ENCODE assay signal across 8 mouse cellular contexts in the genomic region with DNA sequence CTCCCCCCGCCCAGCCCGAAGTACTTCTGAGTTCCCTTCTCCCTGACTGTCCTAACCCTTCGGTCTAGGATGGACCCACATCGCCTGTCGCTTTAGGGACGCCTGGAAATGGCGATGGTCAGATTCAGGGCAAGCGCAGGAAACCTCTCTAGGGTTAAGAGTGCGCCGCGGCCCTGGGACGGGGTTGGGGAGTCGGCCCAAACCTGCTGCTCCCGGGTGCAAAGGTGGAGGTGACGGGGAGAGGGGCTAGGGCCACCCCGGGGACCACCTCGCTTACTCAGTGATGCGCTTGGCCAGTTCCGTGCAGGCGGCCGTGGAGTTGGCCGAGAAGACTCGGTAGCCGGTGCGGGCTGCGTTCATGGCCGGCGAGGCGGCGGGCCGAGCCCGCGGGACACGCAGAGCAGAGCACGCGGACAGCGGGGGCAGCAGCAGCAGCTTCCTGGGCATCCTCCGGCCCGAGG. TPM values are rescaled to one million over a fixed set of nuclear protein-coding genes. Genes with fewer than 3 reads are reported as not detected.
DNase-seq lines count a peak whose midpoint lies in the region; ATAC-seq and TF ChIP-seq lines count a peak whose summit lies in the region.

No protein-coding gene starts in this region.

- H3K36me3 ChIP-seq in kidney, adult 2 months (ENCODE audit: control insufficient read depth, insufficient read depth, low read length): peaks cover 2% of the 10 kb centered on the region; the same call in 1 of the 2 replicates
- H3K36me3 ChIP-seq in G1E (replicated peaks): peaks cover 40% of the 10 kb centered on the region
- H3K36me3 ChIP-seq in limb, embryonic 12.5 days: peaks cover 38% of the 10 kb centered on the region

- no peak for ATAC-seq in G1E (ENCODE audit: extremely low read depth, insufficient number of reproducible peaks, low FRiP score, poor library complexity, severe bottlenecking)
- ATAC-seq in limb, embryonic 12.5 days (ENCODE audit: insufficient number of reproducible peaks, insufficient read depth, low FRiP score, low TSS enrichment, low read depth): peak; percentile 56

- peak overlapping the region; percentile 70 for H3K4me2 ChIP-seq in limb, embryonic 12.5 days

- under 1% methylated on average over 39 of the region's 39 CpGs for WGBS in kidney, adult 2 months
- under 1% methylated on average over 39 of the region's 39 CpGs for WGBS in limb, embryonic 12.5 days
- WGBS in olfactory bulb, adult 2 months: under 1% methylated on average over 38 of the region's 39 CpGs

- DNase-seq in kidney, adult 2 months: no peak
- no peak for DNase-seq in kidney, postnatal 14 days
- DNase-seq in G1E (ENCODE audit: low spot score): no peak
- DNase-seq in B cell, adult 2 months: no peak
- DNase-seq in right cerebral cortex, adult 2 months (ENCODE audit: low spot score in 2 of 2): no peak

- no peak for TF ChIP-seq CTCF in kidney, adult 2 months (conservative IDR thresholded peaks at IDR 0.05; ENCODE audit: insufficient read depth, insufficient read length, low read depth, low read length)
- TF ChIP-seq CTCF in G1E (IDR thresholded peaks at IDR 0.05; ENCODE audit: low read depth, low read length): no peak
- no peak for TF ChIP-seq CTCF in embryonic fibroblast, embryonic 13.5 days (IDR thresholded peaks at IDR 0.05; ENCODE audit: borderline replicate concordance, insufficient read depth, low read length)
- TF ChIP-seq CTCF in olfactory bulb, adult 2 months (IDR thresholded peaks at IDR 0.05; ENCODE audit: insufficient read depth, low read depth, low read length): no peak

- H3K4me1 ChIP-seq in kidney, adult 2 months (ENCODE audit: control insufficient read depth, insufficient read depth, low read length): peaks cover 4% of the 10 kb centered on the region; the same call in 1 of the 2 replicates
- peaks cover 40% of the 10 kb centered on the region for H3K4me1 ChIP-seq in G1E (ENCODE audit: insufficient read depth, low read depth, low read length)
- 0 out of 2 replicates have a peak, but pooled peaks cover 2% of the 10 kb centered on the region for H3K4me1 ChIP-seq in embryonic fibroblast, embryonic 13.5 days (ENCODE audit: control insufficient read depth, insufficient read depth, low read length)
- H3K4me1 ChIP-seq in limb, embryonic 12.5 days (replicated peaks): peaks cover 12% of the 10 kb centered on the region
- peaks cover 13% of the 10 kb centered on the region for H3K4me1 ChIP-seq in olfactory bulb, adult 2 months (ENCODE audit: control insufficient read depth, insufficient read depth, low read length)

- H3K9ac ChIP-seq in limb, embryonic 12.5 days (replicated peaks): peak overlapping the region; percentile 98

- H3K4me3 ChIP-seq in kidney, adult 2 months (ENCODE audit: insufficient read depth, low read depth, low read length): peak overlapping the region; percentile 95
- H3K4me3 ChIP-seq in G1E (ENCODE audit: low read depth, low read length): peak overlapping the region; percentile 99
- H3K4me3 ChIP-seq in embryonic fibroblast, embryonic 13.5 days (ENCODE audit: insufficient read depth, low read length): peak overlapping the region; percentile 95
- peak overlapping the region; percentile 98 for H3K4me3 ChIP-seq in limb, embryonic 12.5 days (replicated peaks)
- H3K4me3 ChIP-seq in olfactory bulb, adult 2 months (ENCODE audit: insufficient read depth, low read depth, low read length): peak overlapping the region; percentile 86

- H3K9me3 ChIP-seq in G1E (replicated peaks): peaks cover 6% of the 10 kb centered on the region
- no peaks in the 10 kb centered on the region for H3K9me3 ChIP-seq in limb, embryonic 12.5 days

- no peaks in the 10 kb centered on the region for H3K27me3 ChIP-seq in kidney, adult 2 months (replicated peaks; ENCODE audit: control insufficient read depth, insufficient read depth, low read length)
- no peaks in the 10 kb centered on the region for H3K27me3 ChIP-seq in G1E (ENCODE audit: insufficient read depth, low read length)
- no peaks in the 10 kb centered on the region for H3K27me3 ChIP-seq in limb, embryonic 12.5 days

- no peak for TF ChIP-seq POLR2A in kidney, adult 2 months (IDR thresholded peaks at IDR 0.05; ENCODE audit: low read depth, low read length)
- TF ChIP-seq POLR2A in embryonic fibroblast, embryonic 13.5 days (IDR thresholded peaks at IDR 0.05; ENCODE audit: low read depth, low read length): no peak
- no peak for TF ChIP-seq POLR2A in olfactory bulb, adult 2 months (IDR thresholded peaks at IDR 0.05; ENCODE audit: insufficient read depth, low read depth, low read length)

- H3K27ac ChIP-seq in kidney, adult 2 months (ENCODE audit: insufficient read depth, low read depth, low read length): peak overlapping the region; percentile 60
- peak overlapping the region; percentile 43 for H3K27ac ChIP-seq in embryonic fibroblast, embryonic 13.5 days (ENCODE audit: insufficient read depth, low read length)
- H3K27ac ChIP-seq in limb, embryonic 12.5 days: peak overlapping the region; percentile 91
- H3K27ac ChIP-seq in olfactory bulb, adult 2 months (ENCODE audit: insufficient read depth, low read depth, low read length): 0 out of 2 replicates have a peak overlapping the region, but pooled peaks have one; percentile 15

RNA-seq across cellular contexts. Expression of gene Prpsap1, which starts 4.2 kb away (rescaled TPM):
- polyA plus RNA-seq in kidney, adult 2 months (2012; rRNA removed): 87.5 and 91.1 TPM in 2 replicates
- total RNA-seq in G1E (2014; fragmentation: Nextera tagmentation) (53.7 and 56.6 TPM in 2 replicates), G1E (2017) (33.3 and 42.2 TPM in 2 replicates)
- polyA plus RNA-seq in G1E (2012): 53.9 and 69.4 TPM in 2 replicates
- polyA plus RNA-seq in embryonic fibroblast, embryonic 13.5 days (2011; ENCODE audit: insufficient read length, low read depth, missing spikeins): 103 and 112 TPM in 2 replicates
- polyA plus RNA-seq in limb, embryonic 12.5 days (2016; fragmentation: Nextera tagmentation; extraction: Ambion mirVana): 186 and 199 TPM in 2 replicates
- polyA plus RNA-seq in olfactory bulb, adult 2 months (2012; ENCODE audit: insufficient read depth, insufficient read length, low replicate concordance, missing spikeins): not detected in 2 replicates

RNA-seq across cellular contexts. Expression of gene Qrich2, which starts 23.8 kb away (rescaled TPM):
- 0.08 and 0.24 TPM in 2 replicates for polyA plus RNA-seq in kidney, adult 2 months (2012; rRNA removed)
- total RNA-seq in G1E (2014; fragmentation: Nextera tagmentation) (not detected in 2 replicates), G1E (2017) (0.05 and 0.06 TPM in 2 replicates)
- 0.07 and 0.16 TPM in 2 replicates for polyA plus RNA-seq in G1E (2012)
- not detected in 2 replicates for polyA plus RNA-seq in embryonic fibroblast, embryonic 13.5 days (2011; ENCODE audit: insufficient read length, low read depth, missing spikeins)
- 0.35 TPM in 2 replicates for polyA plus RNA-seq in limb, embryonic 12.5 days (2016; fragmentation: Nextera tagmentation; extraction: Ambion mirVana)
- not detected in 2 replicates for polyA plus RNA-seq in olfactory bulb, adult 2 months (2012; ENCODE audit: insufficient read depth, insufficient read length, low replicate concordance, missing spikeins)

RNA-seq across cellular contexts. Expression of gene Sphk1, which starts 40.9 kb away (rescaled TPM):
- 9.9 and 12.0 TPM in 2 replicates for polyA plus RNA-seq in kidney, adult 2 months (2012; rRNA removed)
- total RNA-seq in G1E (2014; fragmentation: Nextera tagmentation) (1.5 and 2.3 TPM in 2 replicates), G1E (2017) (22.1 and 30.6 TPM in 2 replicates)
- polyA plus RNA-seq in G1E (2012): 16.7 and 17.1 TPM in 2 replicates
- polyA plus RNA-seq in embryonic fibroblast, embryonic 13.5 days (2011; ENCODE audit: insufficient read length, low read depth, missing spikeins): 8.7 and 11.2 TPM in 2 replicates
- 1.4 and 1.8 TPM in 2 replicates for polyA plus RNA-seq in limb, embryonic 12.5 days (2016; fragmentation: Nextera tagmentation; extraction: Ambion mirVana)
- polyA plus RNA-seq in olfactory bulb, adult 2 months (2012; ENCODE audit: insufficient read depth, insufficient read length, low replicate concordance, missing spikeins): not detected in 2 replicates

RNA-seq across cellular contexts. Expression of gene Ubald2, which starts 55.9 kb away (rescaled TPM):
- polyA plus RNA-seq in kidney, adult 2 months (2012; rRNA removed): 195 and 211 TPM in 2 replicates
- 184 and 210 TPM in 2 replicates for total RNA-seq in G1E (2014; fragmentation: Nextera tagmentation)
- 114 and 161 TPM in 2 replicates for total RNA-seq in G1E (2017)
- polyA plus RNA-seq in G1E (2012): 710 and 1,104 TPM in 2 replicates
- 57.3 and 62.3 TPM in 2 replicates for polyA plus RNA-seq in embryonic fibroblast, embryonic 13.5 days (2011; ENCODE audit: insufficient read length, low read depth, missing spikeins)
- 36.6 and 48.4 TPM in 2 replicates for polyA plus RNA-seq in limb, embryonic 12.5 days (2016; fragmentation: Nextera tagmentation; extraction: Ambion mirVana)
- polyA plus RNA-seq in olfactory bulb, adult 2 months (2012; ENCODE audit: insufficient read depth, insufficient read length, low replicate concordance, missing spikeins): not detected in 2 replicates

Comparison
In these comparisons a context has a peak if more than half of its experiments do, and no peak if none do; other contexts are left out.
1. H3K27ac ChIP-seq: peak in every context shown above with its lines; median percentile 91 in limb, embryonic 12.5 days; 60 in kidney, adult 2 months; 43 in embryonic fibroblast, embryonic 13.5 days; 15 in olfactory bulb, adult 2 months.